Mouse (Mus musculus) intestine, postnatal 0 days (tissue): ENCODE data around the gene Tmem191c. TPM values are rescaled to one million over a fixed set of nuclear protein-coding genes. Genes with fewer than 3 reads are reported as not detected.

ENCODE experiments used
- ATAC-seq: fragments of 200-750 bp; cut with Nextera tagmentation; 2 replicates; pipeline ENCODE4 v1.8.0; 2017; ENCODE audit warnings: mild to moderate bottlenecking, moderate TSS enrichment, moderate library complexity
- H3K27ac ChIP-seq: fragments of 300-500 bp; sonication (generic); 2 replicates; pipeline ENCODE4 v1.5.1; 2014; ENCODE audit warnings: mild to moderate bottlenecking, low read depth, low read length, moderate library complexity
- H3K27me3 ChIP-seq: fragments of 300-500 bp; sonication (generic); replicated peaks from 2 replicates; pipeline ENCODE4 v1.6.1; 2014; ENCODE audit warnings: low read length, mixed read lengths; ENCODE audit not compliant: control insufficient read depth, insufficient read depth
- H3K36me3 ChIP-seq: fragments of 300-500 bp; sonication (generic); 2 replicates; pipeline ENCODE4 v1.6.1; 2014; ENCODE audit warnings: mild to moderate bottlenecking, moderate library complexity; ENCODE audit not compliant: control insufficient read depth, insufficient read depth
- H3K4me1 ChIP-seq: fragments of 300-500 bp; sonication (generic); replicated peaks from 2 replicates; pipeline ENCODE4 v1.6.1; 2014; ENCODE audit warnings: antibody characterized with exemption, low read length, mixed read lengths; ENCODE audit not compliant: control insufficient read depth, insufficient read depth
- H3K4me2 ChIP-seq: fragments of 300-500 bp; sonication (generic); replicated peaks from 2 replicates; pipeline ENCODE4 v1.6.1; 2014; ENCODE audit warnings: low read depth, mild to moderate bottlenecking, moderate library complexity
- H3K4me3 ChIP-seq: fragments of 300-500 bp; sonication (generic); 2 replicates; pipeline ENCODE4 v1.5.1; 2014; ENCODE audit warnings: low read depth, low read length
- H3K9ac ChIP-seq: fragments of 300-500 bp; sonication (generic); 2 replicates; pipeline ENCODE4 v1.6.1; 2014; ENCODE audit warnings: mild to moderate bottlenecking, low read depth, low read length
- H3K9me3 ChIP-seq: fragments of 300-500 bp; sonication (generic); 2 replicates; pipeline ENCODE4 v1.6.1; 2016; ENCODE audit warnings: mixed run types; ENCODE audit not compliant: control insufficient read depth
- CTCF ChIP-seq: sonication (generic); IDR thresholded peaks from 2 replicates; pipeline ENCODE4 v1.5.1; 2016; ENCODE audit warnings: low read depth, mild to moderate bottlenecking, control low read depth, antibody characterized with exemption, moderate library complexity
- WGBS: fragments of 180-500 bp; shearing (Covaris S2); extraction: QIAGEN DNeasy Blood & Tissue Kit; methylation state at CpG from one replicate; pipeline ENCODE4 v1.1.7; 2014; 5-methylcytosine and 5-hydroxymethylcytosine counted together
- polyA plus RNA-seq: library from polyadenylated mRNA; unstranded; fragments of >200 nt; fragmentation: Nextera tagmentation; extraction: Ambion mirVana; gene quantifications from 2 replicates; pipeline ENCODE4 v1.2.1, GENCODE M21; 2015

The Tmem191c gene
- polyA plus RNA-seq, 1 experiment from 2014 or later, result 4.8 TPM

GRCm38 (mm10) chr16:17249135-17249534, 26.7 kb upstream of the Tmem191c start:
- Histone ChIP-seq H3K4me3 (no peak overlapping the region), H3K9me3 (no peaks in the 10 kb centered on the region), H3K4me2 (peak overlapping the region; percentile 24; the same call in 1 of the 2 replicates), H3K36me3 (no peaks in the 10 kb centered on the region), H3K27ac (peak overlapping the region; percentile 15; the same call in 1 of the 2 replicates), H3K4me1 (peaks cover 16% of the 10 kb centered on the region; the same call in 1 of the 2 replicates), H3K9ac (no peak overlapping the region), H3K27me3 (no peaks in the 10 kb centered on the region)
- no peak for ATAC-seq
- no peak for TF ChIP-seq CTCF
- 26% methylated on average over 6 of the region's 6 CpGs for WGBS

- Histone ChIP-seq H3K4me1 (peaks cover 16% of the 10 kb centered on the region; the same call in 1 of the 2 replicates), H3K27me3 (no peaks in the 10 kb centered on the region), H3K4me3 (no peak overlapping the region), H3K9me3 (no peaks in the 10 kb centered on the region), H3K36me3 (no peaks in the 10 kb centered on the region), H3K27ac (no peak overlapping the region), H3K4me2 (no peak overlapping the region), H3K9ac (no peak overlapping the region)
- WGBS, result 46% methylated on average over 3 of the region's 3 CpGs
- ATAC-seq, result no peak
- no peak for TF ChIP-seq CTCF
Measured at GRCm38 (mm10) chr16:17251539-17251938, 24.3 kb upstream of the Tmem191c start.

DNA sequence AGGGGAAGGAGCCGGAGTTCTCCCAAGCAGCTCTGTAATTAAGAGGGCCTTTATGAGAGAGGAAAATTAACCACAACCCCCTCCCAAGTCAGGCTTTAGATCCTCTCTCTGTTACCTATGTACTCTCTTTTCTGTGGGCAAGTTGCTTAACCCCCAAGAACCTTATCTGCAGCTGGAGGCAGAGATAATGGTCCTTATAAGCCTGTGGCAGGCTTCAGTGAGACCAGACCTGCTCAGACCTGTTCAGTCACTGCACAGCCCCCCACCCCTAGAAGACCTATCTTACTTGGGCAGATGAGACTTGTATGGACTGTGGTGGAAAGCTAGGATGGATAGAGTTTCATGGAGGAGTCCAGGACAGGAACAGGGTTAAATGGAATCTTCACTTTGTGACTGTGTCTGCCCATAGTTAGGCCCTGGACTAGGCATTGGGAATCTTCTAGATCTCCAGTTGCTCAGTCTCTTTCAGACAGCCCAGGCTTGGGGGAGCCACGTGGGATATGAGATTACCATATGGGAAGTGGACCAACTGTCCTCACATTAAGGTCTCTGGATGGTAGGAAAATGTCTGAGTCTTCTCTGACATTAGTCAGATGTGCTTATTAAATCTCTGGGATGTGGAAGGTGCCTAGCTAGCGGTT, 23.7 kb upstream of the Tmem191c start:
- Histone ChIP-seq H3K4me2 (no peak overlapping the region), H3K9ac (no peak overlapping the region), H3K9me3 (no peaks in the 10 kb centered on the region), H3K27ac (no peak overlapping the region), H3K27me3 (no peaks in the 10 kb centered on the region), H3K36me3 (peaks cover 5% of the 10 kb centered on the region; the same call in 1 of the 2 replicates), H3K4me3 (no peak overlapping the region), H3K4me1 (peaks cover 15% of the 10 kb centered on the region; the same call in 1 of the 2 replicates)
- no peak for ATAC-seq
- no peak for TF ChIP-seq CTCF
- 64% methylated on average over 3 of the region's 3 CpGs for WGBS

GRCm38 (mm10) chr16:17252841-17253240, 23.0 kb upstream of the Tmem191c start:
- WGBS, result 57% methylated on average over 7 of the region's 7 CpGs
- no peak overlapping the region for H3K27ac ChIP-seq
- H3K4me2 ChIP-seq, result no peak overlapping the region
- no peak overlapping the region for H3K4me3 ChIP-seq
- H3K9me3 ChIP-seq, result no peaks in the 10 kb centered on the region
- ATAC-seq, result no peak
- H3K36me3 ChIP-seq, result peaks cover 11% of the 10 kb centered on the region
- H3K9ac ChIP-seq, result no peak overlapping the region
- peaks cover 13% of the 10 kb centered on the region; the same call in 1 of the 2 replicates for H3K4me1 ChIP-seq
- TF ChIP-seq CTCF, result no peak
- H3K27me3 ChIP-seq, result no peaks in the 10 kb centered on the region

DNA sequence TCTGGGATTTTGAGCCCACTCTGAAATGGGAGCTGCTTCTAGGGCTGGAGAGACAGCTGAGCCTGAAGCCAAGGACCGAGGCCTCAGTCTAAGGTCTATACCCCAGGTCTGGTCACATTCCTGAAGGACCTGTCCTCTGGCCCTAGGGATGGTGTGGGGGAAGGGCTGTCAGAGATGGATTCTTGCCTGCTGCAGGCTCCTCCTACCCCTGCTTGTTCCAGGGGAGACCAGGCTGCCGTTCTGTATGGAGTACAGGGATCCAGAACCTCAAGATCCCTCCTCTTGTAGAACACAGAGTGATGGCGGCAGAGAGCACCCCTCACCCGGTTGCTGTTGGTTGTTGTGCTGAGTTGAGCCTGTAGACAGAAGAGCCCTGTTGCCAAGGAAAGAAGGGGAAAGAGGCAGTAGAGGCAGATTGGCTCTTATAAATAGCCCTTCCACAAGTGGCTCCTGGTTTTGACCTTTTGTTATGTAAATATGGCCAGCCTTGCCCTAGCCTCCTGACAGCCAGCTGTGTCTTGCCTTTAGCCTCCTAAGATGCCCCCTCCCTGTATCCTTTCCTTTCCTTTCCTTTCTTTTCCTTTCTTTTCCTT, 21.8 kb upstream of the Tmem191c start:
- WGBS, result 47% methylated on average over 4 of the region's 4 CpGs
- ATAC-seq, result no peak

GRCm38 (mm10) chr16:17255270-17255669, 20.6 kb upstream of the Tmem191c start:
- Histone ChIP-seq H3K4me3 (no peak overlapping the region), H3K9ac (no peak overlapping the region), H3K9me3 (no peaks in the 10 kb centered on the region), H3K27ac (no peak overlapping the region), H3K4me2 (no peak overlapping the region), H3K4me1 (peaks cover 5% of the 10 kb centered on the region; the same call in 1 of the 2 replicates), H3K27me3 (no peaks in the 10 kb centered on the region), H3K36me3 (peaks cover 27% of the 10 kb centered on the region)
- WGBS, result 47% methylated on average over 2 of the region's 2 CpGs
- TF ChIP-seq CTCF, result no peak
- ATAC-seq, result no peak

More for the DNA sequence above, 21.8 kb upstream of the Tmem191c start:
- H3K9me3 ChIP-seq, result no peaks in the 10 kb centered on the region
- peaks cover 24% of the 10 kb centered on the region for H3K36me3 ChIP-seq
- H3K4me3 ChIP-seq, result no peak overlapping the region
- no peak overlapping the region for H3K4me2 ChIP-seq
- no peaks in the 10 kb centered on the region for H3K27me3 ChIP-seq
- no peak overlapping the region for H3K27ac ChIP-seq
- peaks cover 13% of the 10 kb centered on the region; the same call in 1 of the 2 replicates for H3K4me1 ChIP-seq
- no peak overlapping the region for H3K9ac ChIP-seq
- TF ChIP-seq CTCF, result no peak
